Mouse (Mus musculus) c-Kit-positive CD71-positive TER-119-negative erythroid progenitor cells, embryonic 14.5 days (primary cell): ENCODE results near the gene Mbl1.
A peak's percentile ranks its signal among the peaks of the same experiment; 100 is the strongest.

Experiments
- DNase-seq: peaks from one replicate; pipeline ENCODE4 v3.0.0-alpha.2; 2013; ENCODE audit warnings: low read depth

Gene Mbl1

DNA sequence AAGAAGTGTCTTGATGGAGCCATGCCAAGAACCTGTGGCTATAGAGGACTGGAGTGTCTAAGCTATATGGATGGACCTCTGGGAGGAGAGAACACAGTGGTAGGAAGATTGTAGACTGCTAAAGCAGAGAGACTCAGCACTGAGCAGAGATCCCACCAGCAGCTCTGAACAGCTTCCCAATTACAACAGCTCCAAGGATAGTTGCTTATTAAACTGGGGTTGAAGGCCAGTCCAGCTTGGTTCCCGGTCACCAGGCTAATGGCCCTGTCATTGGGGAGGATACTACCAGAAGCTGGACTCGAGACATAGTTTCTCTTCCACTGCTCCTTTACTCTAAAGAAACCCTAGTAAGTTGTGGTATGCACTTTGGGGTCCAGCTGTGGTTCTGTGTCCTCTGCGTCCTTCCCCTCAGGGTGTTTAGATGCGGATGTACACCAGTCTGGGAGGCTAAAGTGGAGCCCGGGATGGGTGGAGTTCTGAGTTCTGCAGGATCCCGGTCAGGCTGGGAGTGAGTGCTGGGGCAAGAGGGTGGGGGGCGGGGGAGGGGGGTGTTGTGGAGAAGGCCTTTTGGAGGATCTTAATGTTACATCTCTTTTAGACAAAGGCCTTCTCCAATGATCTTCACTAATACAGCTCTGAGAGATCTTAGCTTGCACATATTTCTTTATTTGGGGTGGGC, at the start of gene Mbl1:
Gene Mbl1, plus strand, starts transcription at position 239 of the 679 bp plus-strand sequence.
- DNase-seq = no peak

DNA sequence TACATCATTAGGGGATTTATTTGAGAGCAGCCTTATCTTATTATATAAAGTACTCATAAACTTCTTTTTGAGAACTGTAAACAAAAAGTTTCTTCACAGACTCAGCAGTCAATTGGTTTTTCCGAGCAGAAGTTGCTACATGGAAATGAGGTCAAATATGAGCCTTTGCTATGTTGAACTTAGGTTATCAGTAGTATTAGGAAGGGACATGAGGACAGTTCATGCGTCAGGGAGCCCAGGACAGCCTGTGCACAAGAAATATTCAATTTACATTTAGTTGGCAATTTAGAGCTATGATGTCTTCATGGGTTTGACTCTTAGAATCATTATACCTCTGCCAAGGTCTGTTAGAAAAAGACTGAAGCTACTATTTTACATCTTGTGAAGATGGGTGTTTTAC, 49.0 kb upstream of the Mbl1 start:
- no peak for DNase-seq

DNA sequence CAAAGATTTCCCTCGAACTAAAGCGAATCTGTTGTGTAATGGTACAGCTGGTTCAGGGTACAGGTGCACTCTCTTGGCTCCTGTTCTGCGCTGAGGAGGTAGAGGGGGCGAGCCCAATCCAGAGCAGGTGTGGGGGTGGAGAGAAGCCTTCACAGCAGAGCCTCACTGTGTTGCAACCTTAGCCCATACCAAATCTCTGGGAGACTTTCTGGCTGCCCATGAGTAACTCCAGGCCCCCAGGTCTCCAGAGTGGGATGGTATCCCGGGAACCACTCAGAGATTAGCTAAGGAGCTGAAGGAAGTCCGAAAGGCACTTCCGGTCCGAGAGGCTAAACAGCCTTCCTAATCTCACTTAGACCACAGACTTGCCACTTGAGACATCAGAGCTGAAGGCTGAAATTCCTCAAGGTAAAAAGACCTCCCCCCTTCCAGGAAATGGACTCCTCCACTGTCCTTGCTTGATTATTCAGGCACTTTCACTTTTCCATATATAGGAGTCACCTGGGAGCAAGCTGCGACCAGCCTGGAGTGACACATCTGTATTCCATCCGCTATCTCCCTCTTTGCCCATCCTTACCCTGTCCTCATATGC, 46.3 kb upstream of the Mbl1 start, which contains the start of gene Mat1a:
Gene Mat1a, plus strand, starts transcription at position 183 of the 592 bp plus-strand sequence.
- no peak for DNase-seq

DNA sequence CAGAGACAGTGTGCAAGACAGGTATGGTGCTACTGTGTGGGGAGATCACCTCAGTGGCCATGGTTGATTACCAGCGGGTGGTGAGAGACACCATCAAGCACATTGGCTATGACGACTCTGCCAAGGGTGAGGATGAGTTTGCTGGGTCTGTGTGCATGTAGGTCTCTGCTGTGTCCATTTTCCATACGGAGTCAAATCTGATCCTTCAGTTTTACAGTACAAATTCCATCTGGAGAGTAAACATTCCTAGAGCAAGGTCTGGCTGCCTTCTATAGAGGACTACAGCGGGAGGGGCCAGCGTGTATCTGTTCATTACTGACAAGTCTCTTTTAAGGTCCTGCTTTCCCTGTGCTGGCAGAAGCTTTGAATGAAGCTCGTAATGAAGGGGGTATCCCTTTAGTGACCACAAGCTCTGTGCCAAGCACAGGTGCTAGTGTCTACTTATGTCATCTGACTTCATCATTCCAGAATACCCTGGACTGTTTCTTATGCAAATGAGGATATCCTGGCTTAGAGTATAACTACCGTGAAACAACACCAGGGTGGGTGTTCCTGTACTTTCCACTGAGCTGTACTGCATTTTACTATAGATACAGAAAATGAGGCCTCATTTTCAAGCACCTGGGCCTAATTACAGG, 40.1 kb upstream of the Mbl1 start:
- no peak for DNase-seq

DNA sequence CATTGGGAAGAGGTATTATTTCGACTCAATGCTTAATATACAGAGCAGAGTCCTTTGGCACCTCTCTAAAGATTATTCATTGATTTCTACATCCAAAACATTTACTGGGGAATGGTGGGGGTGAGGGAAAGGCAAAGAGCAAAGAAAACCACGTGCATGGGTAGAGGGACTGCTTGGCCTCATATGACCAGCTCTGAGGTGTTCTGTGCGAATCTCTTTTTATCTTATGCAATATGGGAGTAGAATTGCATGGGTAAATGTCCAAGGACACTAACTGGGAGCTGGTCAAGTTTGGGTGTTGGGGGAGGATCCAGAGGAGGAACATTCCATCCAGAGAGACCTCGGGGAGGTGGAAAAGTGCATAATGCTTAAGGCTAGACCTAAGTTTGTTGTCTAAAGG, 38.3 kb upstream of the Mbl1 start:
- DNase-seq = no peak

DNA sequence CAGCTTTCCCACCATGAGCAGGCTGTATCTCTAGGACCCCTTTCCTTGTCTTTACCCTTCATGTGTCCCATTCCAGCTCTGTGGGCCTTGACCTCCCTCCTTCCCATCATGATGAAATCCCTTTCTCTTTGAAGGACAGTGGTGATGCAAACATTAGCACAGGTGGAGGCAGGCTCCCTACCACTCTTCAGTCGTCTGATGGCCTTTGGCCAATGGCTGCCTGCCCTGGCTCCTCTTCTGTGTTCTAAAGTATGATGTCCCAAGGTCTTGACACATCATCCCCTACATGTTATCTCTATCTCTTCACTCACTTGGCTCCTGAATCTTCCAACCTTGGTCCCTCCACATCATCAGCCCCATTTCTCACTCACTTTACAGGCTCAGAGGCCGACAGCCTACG, 35.0 kb upstream of the Mbl1 start:
- no peak for DNase-seq

DNA sequence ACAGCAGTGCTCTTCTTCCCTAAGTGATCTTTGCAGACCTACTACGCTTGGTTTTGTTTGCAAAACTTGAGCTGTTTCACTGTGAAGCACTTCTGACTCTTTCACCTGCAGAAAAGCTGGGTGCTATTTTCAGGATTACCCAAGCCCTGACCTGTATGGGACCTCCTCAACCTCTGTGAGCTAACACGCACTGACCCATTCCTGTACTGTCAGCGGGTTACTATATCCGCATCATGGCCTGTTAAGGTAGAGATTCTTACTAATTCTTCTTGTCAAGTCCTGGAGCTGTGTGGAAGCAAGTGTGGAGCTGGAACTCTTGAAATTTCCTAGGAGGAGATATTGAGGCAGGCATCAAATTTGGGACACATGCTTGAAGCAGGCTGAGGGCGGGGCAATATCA, 26.6 kb upstream of the Mbl1 start:
- DNase-seq = no peak

DNA sequence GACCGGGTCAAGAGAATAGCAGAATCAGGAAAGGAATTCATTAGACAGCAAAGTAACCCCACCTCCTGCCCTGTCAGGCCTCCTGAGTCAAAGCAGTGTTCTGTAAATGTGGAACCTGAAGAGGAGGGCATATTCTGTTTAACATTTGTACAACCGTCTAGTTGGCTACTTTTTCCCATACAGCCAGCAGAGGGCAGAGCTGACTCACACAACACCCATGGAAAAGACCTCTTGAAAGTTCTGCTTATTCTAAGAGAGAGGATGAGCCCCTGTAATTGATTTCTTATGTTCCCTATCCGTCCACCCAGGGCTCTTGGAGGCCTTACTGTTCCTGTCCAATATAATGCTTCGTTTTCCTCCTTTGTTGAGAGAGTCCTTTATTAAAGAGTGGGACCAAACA, 23.3 kb upstream of the Mbl1 start:
- no peak for DNase-seq

DNA sequence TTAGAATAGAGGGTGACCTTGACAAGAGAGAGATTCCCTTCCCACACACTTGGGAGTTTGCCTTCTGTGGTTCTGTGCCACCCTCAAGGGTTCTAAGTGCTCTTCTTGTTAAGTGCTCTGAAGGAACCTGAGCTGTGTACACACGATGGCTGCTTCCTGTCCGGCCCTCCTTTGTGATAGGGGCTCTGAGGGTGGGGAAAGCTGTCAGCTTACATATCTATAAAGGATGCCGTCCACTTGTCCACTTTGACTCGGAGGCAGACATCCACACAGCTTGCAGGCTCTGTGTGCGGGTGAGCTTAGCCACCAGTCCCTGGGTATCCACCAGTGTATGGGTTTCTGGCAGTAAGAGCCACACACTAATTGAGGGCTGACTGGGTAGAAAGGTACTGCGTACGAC, 19.7 kb upstream of the Mbl1 start, which contains the start of gene Sftpa1:
Gene Sftpa1, plus strand, starts transcription at position 243 of the 400 bp plus-strand sequence.
- no peak for DNase-seq

DNA sequence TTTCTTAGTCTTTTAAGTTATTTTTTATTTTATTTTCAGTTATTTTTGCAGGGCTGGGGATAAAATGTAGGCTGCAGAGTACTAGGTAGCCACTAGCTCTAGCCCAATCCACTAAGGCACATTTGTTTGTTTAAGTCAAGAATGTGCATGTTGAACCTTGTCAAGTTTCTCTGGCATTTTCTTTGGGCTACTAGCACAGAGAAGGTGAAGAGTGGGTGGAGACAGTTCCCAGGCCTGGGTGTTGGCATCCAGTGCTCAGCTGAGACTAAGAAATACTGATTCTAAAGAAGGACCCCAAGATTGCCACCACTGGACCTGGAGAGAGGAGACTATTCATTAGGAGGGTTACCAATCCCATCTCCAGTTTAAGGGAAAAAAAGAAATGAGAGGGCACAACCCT, 14.3 kb upstream of the Mbl1 start:
- no peak for DNase-seq

DNA sequence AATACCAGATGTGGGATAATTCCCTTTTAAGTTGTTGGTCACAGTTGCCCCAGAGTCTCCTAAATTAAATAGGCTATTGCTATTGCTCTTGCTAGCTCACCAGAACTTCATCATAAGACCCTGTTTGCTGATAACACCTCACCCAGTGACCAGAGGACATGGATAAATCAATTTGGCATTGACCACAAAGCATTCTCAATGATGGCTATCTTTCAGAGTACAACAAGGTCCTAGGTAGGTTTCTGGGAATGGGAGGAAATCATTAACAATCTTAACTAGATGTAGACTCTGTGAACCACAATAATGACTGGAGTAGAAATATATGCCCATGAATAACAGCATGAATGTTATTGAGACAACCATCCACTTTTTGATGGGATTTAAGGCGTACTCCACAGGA, 10.6 kb upstream of the Mbl1 start:
- DNase-seq = no peak

DNA sequence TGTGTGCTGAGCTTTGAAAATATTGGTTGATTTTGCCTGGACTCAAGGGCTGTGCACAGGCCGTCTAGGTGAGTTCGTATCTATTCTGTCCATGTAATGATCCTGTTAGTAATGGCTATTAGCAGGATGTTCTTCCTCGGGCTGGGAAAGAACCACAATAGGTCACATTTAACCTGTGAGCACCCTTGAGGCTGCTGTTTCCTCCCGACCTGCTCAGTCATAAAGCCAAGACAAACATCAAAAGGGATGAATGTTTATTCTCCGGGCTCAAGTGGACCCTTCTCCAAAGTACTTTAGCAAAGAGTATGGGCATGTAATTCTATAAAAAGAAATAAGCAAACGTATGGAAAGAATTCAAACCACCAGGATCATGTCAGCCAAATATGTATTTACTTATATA, 5.2 kb upstream of the Mbl1 start:
- no peak for DNase-seq

DNA sequence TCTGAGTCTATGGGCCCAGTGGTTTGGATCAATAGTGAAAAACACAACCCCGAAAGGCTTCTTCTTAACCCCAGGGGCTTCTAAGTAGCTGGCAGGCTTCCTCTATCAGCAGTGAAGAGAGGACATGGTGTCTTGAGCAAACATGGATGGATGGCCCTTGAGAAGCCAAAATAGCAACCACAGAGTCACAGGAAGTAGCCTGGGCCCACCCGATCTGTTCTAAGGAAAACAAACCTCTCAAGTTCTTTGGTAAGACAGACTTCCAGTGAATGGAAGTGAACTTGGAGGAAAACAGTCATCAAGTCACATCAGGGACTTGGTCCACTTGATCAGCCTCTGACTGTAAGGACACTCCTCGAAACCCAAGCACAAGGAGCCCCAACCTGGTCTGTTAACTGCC, 4.3 kb upstream of the Mbl1 start:
- DNase-seq = no peak

DNA sequence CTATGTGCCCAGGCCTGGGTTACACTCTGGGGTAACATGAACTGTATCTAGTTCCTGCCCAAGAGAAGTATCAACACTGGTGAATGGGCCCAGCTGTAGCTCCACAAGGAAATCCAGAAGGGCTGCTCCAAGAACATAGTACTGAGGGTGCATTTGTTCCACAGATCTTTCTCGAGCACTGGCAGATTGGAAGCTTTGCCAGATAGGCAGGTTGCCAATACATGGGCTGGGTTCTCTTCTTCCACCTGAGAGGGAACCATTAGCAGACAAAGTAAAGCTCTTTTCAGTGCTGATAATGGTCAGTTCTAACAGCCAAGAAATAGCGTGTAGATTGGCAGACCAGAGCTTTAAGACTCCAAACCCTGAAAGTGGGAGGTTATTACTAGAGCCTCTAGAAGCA, 3.9 kb upstream of the Mbl1 start:
- DNase-seq = no peak

DNA sequence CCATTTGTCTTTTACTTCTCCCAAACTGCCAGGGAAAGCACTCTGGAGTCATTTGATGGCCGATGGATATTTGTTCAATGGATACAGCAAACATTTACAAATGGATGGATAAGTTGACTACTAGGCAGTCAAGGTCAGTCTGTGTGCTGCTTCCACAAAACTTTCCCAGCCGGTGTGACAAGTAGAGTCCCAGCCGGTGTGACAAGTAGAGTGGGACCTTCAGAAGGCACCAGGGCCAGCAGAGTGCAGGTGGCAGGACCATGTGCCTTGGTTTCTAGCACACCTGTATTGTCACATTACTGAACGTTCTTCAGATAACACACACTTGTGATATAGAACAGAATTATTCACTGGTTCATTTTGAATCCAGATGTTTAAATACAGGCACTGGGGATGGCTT, 8.8 kb downstream of the Mbl1 start:
- no peak for DNase-seq

DNA sequence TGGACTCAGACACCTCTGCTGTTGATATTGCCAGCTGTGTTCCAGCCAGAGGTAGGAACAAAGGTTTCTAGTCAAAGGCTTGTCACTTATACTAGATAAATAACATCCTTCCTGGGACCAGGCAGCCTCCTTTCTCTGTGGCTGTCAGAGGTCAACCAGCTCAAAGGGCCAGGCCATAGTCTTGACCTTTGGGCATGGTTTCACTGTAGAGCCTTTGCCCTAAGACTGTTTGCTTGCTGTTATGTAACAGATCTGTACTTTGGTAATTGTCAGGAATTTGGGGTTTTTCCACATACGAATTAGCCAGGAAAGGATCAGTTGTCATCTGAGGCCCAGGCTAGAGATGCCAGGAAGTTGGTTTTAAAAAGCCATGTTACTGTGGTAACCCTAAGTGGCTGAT, 9.5 kb downstream of the Mbl1 start:
- no peak for DNase-seq

DNA sequence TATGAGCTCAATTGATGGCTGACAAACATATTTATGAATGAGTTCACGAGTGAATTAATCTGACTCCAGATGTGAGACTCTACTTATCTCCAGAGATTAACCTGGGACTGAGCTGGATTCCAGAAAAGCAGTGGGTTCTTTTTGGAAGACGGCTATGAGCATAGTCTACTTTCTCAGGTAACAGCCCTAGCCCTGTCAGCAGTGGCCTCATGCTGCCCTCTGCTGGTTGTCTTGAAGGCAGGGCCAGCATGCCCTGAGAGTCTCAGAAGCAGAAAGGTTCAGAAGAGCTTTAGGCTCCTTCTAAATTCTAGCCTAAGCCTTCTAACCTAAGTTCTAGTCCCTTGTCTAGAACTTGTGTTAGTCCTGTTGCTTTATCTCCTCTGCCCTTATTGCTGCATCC, 11.4 kb downstream of the Mbl1 start:
- peak; percentile 6 for DNase-seq

DNA sequence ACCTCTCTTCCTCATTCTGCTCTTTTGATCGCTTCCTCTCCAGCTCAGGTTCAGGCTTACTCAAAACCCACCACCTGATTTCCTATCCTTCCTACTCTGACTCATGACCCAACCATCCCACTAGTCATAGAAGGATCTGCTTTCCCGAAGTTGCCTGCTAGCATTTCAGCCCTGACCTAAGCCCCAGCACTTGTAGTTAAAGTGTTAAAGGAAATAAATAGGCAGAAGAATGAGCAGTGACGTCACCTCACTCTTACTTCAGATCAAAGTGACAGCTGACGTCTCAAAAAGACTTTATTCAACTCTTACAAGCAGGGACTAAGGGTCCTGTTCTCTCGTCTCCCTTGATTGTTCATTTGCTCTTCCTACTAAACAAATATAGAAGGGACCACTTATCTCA, 16.0 kb downstream of the Mbl1 start:
- no peak for DNase-seq

DNA sequence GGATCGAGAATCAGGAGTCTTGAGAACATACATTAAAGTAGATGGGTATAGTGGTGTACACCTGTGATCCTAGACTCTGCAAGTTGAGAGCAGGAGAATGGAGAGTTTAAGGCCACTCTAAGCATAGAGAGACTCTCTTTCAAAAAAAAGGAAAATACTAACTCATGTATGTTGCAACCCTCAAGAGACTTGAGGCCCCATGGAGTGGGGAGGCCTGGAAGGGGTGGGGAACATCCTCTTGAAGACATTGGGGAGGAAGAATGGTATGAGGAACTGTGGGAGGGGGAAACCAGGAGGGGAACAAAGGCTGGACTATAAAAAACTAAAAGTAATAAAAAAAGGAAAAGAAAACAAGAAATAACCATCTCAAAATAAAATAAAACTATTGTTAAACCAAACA, 17.3 kb downstream of the Mbl1 start:
- no peak for DNase-seq

DNA sequence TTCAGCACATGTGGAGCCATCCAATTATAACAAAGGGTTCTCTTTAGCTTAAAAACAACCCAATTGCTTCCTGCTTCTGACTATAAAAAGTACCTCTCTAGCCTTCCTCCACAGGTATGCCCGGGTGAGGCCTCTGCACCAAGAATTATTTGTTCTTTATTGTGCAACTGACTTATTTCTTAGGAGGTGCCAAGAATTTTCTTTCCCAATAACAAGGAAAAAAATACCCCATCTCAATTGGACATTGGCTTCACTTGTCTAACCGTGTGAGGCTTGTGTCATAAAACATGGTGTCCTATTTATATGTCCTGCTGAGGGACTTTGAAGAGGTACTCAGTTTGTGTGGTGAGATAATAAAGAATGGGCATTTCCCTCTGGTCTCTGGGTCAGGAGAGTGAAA, 19.3 kb downstream of the Mbl1 start:
- no peak for DNase-seq

DNA sequence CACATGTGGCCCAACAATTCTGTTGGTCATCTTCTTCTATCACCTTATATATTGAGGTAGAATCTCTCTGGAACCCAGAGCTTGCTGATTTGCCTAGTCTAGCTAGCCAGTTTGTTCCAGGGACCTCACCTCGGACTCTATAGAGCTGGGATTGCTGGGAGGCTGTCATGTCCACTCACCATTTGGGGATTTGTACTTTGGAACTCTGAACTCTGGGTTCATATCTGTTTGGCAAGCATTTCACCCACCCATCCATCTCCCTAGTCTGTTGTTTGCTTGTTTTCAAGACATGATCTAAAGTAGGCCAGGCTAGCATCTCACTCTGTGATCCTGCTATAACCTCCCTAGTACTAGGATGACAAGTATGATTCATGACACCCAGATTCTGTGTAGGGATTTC, 23.5 kb downstream of the Mbl1 start:
- no peak for DNase-seq

DNA sequence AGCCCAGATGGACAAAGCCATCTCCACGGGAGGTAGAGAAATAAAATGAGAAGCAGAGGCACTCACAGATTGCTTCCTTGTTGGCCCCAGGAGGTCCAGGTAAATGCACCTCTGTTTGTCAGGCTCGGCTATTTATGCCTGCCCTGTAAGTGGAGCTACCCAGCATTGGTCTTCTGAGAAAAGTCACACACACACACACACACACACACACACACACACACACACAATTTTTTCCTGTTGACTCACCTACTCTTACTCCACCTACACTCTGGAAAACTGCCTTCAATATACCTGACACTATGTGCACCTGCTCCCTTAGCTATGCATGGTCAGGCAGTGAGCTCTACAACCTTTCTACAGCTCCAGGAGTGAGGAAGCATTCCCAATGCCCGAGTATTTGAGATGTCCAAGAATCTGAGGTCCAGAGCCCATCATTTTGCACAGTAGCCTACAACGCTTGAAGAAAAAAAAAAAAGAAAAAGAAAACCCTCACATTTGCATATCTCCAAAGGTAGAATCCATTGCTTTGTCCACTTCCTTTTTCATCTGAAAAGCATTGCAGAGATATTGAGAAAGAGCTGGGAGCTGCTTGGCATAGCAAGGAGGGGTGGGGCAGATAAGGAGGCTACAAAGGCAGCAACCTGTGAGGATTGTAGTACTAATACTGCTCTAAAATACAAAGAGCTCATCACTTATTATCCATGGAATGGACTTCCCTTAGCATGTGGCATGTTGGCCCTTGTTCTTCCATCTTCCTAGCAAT, 34.0 kb downstream of the Mbl1 start, which contains the start of gene Sftpd:
Gene Sftpd, minus strand, starts transcription at position 91 of the 763 bp plus-strand sequence.
- no peak for DNase-seq

DNA sequence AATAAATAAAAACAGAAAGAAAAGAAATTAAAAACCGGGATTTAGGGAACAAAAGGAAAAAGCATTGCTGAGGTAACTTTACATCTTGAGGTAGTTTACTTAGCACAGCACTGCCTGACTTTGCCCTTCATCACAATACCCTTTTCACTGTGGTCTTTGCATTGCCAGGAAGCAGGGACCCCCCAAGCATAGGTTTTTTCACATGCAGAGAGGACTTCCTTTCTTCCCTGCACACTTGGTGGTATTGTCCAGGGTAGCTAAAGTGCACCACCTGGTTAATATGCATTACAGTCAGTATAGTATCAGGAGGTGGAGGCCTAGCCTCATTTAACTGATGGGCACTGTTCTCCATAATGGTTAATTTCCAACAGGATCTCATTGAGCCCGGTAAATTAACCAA, 38.2 kb downstream of the Mbl1 start:
- no peak for DNase-seq
